Mouse (Mus musculus) layer of hippocampus, adult 6 months (tissue): ENCODE measurements around the gene Timm17a. TPM values are rescaled to one million over a fixed set of nuclear protein-coding genes. Genes with fewer than 3 reads are reported as not detected.

Experiments used
- long read RNA-seq, 2 experiments: library from polyadenylated mRNA; unstranded; transcript quantifications; one replicate each; pipeline ENCODE4 v2.0.0; 2019 to 2020
- polyA plus RNA-seq: library from polyadenylated mRNA; unstranded; fragments of <200 nt; fragmentation: Nextera tagmentation; gene quantifications from 2 replicates; pipeline ENCODE4 v1.2.3, GENCODE M21; 2021

Timm17a gene
- 294 and 297 TPM in 2 replicates for polyA plus RNA-seq
- long read RNA-seq, experiment 1, full-length matches to known transcripts = 208 of 230 reads
- long read RNA-seq, experiment 1, partial matches to known transcripts = 11 of 230 reads
- long read RNA-seq, experiment 1, other reads (novel, unspliced or antisense) = 11 of 230 reads
- long read RNA-seq, experiment 2, full-length matches to known transcripts = 147 of 166 reads
- long read RNA-seq, experiment 2, partial matches to known transcripts = 5 of 166 reads
- long read RNA-seq, experiment 2, other reads (novel, unspliced or antisense) = 14 of 166 reads

DNA sequence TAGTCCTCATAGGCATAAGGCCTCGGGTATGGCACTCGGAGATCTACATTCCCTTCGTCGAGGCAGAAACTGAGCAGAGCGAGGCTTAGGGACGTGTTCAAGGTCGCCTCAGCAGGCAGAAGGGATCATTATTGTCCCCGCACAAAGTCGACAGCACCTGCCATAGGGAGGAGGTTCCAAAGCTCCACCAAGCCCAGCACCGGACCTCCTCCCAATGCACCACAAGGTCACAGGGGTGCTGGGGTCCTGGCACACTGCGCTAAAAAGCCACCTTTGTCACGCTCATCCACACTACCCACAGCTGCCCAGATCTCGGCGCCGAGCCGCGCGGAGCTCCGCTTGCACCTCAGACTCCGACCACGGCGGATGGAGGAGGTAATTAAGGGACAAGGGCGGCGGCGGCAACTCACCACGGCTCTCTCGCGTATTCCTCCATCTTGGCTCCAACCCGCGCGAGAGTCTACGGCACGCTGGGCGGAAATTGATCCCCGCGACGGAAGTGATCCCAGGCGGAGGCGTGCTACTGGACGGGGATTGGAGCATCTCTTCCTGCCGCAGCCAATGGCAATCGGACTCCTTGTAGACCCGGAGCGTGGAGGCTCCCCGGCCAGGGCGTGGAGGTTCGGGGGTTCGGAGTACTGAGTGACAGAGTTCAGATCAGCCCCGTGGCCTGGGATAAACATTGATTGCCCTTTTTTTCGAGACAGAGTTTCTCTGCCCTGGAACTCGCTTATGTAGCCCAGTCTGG lies at the start of gene Timm17a:
Gene Timm17a, minus strand, starts transcription at position 495 of the 748 bp plus-strand sequence.

DNA sequence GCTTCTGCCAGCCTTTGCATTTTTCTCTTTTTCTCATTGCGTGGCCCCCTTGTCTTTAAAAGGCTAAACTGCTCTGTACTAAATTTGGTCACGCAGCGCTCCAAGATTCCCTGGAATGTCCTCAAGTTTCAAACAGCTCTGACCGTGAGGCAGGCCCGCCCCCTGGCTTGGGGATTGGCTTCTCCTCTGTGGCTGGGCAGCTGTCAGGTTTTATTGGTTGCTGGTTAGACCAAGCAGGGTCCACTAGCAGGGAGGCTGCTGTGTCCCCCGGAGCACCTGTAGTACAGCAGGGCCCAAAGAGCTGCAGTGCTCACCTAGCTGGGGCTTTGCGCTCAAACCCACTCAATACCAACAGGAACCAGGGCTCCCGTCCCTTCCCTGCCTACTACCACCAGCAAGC lies 11.0 kb upstream of the Timm17a start, which contains the start of gene Lmod1:
Gene Lmod1, plus strand, starts transcription at position 237 of the 400 bp plus-strand sequence.

DNA sequence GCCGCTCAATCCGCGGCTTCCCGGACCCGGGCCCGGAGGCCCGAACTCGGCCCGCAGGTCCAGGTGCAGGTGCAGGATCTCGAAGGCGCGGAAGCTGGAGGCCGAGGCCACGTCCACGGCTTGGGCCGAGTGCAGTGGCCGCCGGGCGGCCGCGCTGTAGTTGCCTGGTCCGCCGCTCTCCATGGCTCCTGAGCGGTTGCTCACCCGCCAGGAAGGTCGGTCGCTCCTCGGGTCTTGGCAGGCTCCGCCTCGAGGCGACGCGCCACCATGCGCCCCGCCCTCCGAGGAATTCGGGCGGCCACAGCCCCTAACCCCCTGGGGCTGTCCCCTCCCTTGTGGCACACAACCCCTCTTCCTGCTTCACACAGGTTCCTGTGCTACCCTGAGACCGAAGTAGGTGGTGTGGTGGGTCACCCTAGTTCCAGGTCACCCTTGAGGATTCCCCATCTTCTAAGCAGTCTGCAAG lies 29.7 kb downstream of the Timm17a start, which contains the start of gene Rnpep:
Gene Rnpep, minus strand, starts transcription at position 259 of the 466 bp plus-strand sequence.

DNA sequence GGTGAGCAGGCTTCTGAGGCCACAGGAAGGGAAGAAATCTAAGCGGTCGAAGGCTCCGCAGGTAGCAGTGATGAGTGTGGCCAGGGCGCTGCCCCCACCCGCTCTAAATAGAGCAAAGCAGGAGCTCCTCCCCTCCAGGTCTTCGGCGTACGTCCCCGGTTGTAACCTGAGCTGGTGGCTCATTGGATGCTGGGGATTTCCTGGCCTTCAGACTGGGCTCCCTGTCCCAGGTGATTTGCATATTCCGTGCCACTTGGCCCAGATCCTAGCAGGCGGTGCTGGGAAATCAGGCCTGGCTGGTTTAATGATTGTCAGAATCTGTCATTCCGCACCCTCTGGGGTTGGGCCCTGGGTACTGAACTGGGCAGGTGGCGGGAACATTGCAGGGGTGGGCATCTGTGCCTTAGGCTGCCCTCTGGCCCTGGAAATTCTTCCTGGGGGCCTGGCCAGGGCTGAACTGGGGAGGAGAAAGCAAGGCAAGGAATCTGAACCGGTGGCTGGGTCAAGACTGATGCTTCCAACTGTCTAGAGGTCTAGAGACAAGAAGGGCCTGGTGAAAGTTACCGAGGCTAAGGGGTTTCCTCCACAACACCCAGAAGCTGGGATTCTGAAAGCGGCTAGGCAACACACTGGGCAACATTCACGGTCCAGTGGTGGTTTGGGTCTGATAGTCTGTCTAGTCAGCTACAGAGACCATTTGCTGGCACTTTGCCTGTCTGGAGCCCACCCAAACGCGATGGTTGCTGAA lies 55.0 kb downstream of the Timm17a start, which contains the start of gene Elf3:
Gene Elf3, minus strand, starts transcription at position 189 of the 748 bp plus-strand sequence.

Other genes with a start within 250 kb of the Timm17a start
- gene Lgr6, start 208.5 kb downstream of the Timm17a start, polyA plus RNA-seq = 0.77 and 1.4 TPM in 2 replicates
- gene Ptpn7, start 181.1 kb downstream of the Timm17a start, polyA plus RNA-seq = 0.08 TPM in 1 of 2 replicates, not detected in the other
- 22.7 and 26.0 TPM in 2 replicates for gene Arl8a, start 167.0 kb downstream of the Timm17a start, polyA plus RNA-seq
- gene Gpr37l1, start 146.1 kb downstream of the Timm17a start, polyA plus RNA-seq = 251 and 272 TPM in 2 replicates
- gene Elf3, start 55.2 kb downstream of the Timm17a start, polyA plus RNA-seq = 0.11 TPM in 1 of 2 replicates, not detected in the other
- gene Rnpep, start 29.7 kb downstream of the Timm17a start, polyA plus RNA-seq = 28.8 and 32.5 TPM in 2 replicates
- gene Lmod1, start 11.0 kb upstream of the Timm17a start, polyA plus RNA-seq = 0.15 and 0.24 TPM in 2 replicates
- 179 and 184 TPM in 2 replicates for gene Shisa4, start 61.5 kb upstream of the Timm17a start, polyA plus RNA-seq
- 24.5 and 28.9 TPM in 2 replicates for gene Ipo9, start 116.7 kb upstream of the Timm17a start, polyA plus RNA-seq